Mouse (Mus musculus): ENCODE measurements around the gene Nelfb.

GRCm38 (mm10) chr2:25217666-25218065, 6.4 kb upstream of the Nelfb start:
- TF ChIP-seq POLR2A (IDR thresholded peaks at IDR 0.05; ENCODE audit: borderline replicate concordance, low read depth, low read length) (no peak), CTCF (IDR thresholded peaks at IDR 0.05; ENCODE audit: low read depth, low read length) (no peak)

Data from bone marrow macrophage, adult 2 months (primary cell).